Mouse (Mus musculus): ENCODE results near the gene Rassf1. TPM values are rescaled to one million over a fixed set of nuclear protein-coding genes. Genes with fewer than 3 reads are reported as not detected.
A peak's percentile ranks its signal among the peaks of the same experiment; 100 is the strongest.

Rassf1 gene
- polyA plus RNA-seq, 1 experiment from 2014 or later, result 54.1 TPM

DNA sequence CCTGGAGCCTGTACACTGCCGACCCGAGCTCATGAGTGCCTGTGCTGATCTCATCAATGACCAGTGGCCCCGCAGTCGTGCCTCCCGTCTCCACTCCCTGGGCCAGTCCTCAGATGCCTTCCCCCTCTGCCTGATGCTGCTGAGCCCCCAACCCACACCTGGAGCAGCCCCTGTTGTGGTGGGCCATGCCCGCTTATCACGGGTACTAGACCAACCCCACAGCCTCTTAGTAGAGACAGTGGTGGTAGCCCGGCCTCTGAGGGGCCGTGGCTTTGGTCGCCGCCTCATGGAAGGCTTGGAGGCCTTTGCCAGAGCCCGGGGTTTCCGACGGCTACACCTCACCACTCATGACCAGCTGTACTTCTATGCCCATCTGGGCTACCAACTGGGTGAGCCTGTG lies 31.8 kb downstream of the Rassf1 start:
- no peak for ATAC-seq (ENCODE audit: insufficient number of reproducible peaks, insufficient read depth, low FRiP score, low read depth)
- WGBS, result 90% methylated on average over 14 of the region's 14 CpGs

DNA sequence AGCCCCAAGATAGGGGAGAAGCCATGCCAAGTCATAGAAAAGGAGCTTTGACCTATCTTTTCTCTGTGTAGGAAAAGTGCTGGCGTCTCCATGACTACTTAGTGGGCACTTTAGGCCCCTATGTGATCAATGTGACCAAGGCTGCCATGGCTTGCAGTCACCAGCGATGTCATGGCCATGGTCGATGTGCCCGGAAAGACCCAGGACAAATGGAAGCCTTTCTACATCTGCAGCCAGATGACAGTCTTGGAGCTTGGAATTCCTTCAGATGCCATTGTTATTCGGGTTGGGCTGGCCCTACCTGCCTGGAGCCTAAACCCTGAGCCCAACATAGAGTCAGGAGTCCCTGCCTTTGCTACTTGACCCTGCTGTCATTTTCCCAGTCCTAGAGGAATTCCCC lies 35.1 kb downstream of the Rassf1 start:
- 85% methylated on average over 5 of the region's 5 CpGs for WGBS

More for the DNA sequence above, 31.8 kb downstream of the Rassf1 start:
- no peak overlapping the region for H3K27ac ChIP-seq (ENCODE audit: low read length)
- H3K4me3 ChIP-seq (ENCODE audit: low read depth, low read length), result no peak overlapping the region
- peaks cover 11% of the 10 kb centered on the region for H3K4me1 ChIP-seq (ENCODE audit: control insufficient read depth, insufficient read depth, low read length)
- H3K36me3 ChIP-seq (ENCODE audit: control insufficient read depth, insufficient read depth, low read length), result no peaks in the 10 kb centered on the region; the same call in 1 of the 2 replicates
- H3K27me3 ChIP-seq (ENCODE audit: control insufficient read depth, insufficient read depth, low read length), result no peaks in the 10 kb centered on the region
- no peak overlapping the region for H3K4me2 ChIP-seq (replicated peaks; ENCODE audit: low read depth, low read length)
- H3K9ac ChIP-seq (replicated peaks; ENCODE audit: low read depth, low read length), result no peak overlapping the region
- no peaks in the 10 kb centered on the region for H3K9me3 ChIP-seq (ENCODE audit: control insufficient read depth, low read depth, low read length)

DNA sequence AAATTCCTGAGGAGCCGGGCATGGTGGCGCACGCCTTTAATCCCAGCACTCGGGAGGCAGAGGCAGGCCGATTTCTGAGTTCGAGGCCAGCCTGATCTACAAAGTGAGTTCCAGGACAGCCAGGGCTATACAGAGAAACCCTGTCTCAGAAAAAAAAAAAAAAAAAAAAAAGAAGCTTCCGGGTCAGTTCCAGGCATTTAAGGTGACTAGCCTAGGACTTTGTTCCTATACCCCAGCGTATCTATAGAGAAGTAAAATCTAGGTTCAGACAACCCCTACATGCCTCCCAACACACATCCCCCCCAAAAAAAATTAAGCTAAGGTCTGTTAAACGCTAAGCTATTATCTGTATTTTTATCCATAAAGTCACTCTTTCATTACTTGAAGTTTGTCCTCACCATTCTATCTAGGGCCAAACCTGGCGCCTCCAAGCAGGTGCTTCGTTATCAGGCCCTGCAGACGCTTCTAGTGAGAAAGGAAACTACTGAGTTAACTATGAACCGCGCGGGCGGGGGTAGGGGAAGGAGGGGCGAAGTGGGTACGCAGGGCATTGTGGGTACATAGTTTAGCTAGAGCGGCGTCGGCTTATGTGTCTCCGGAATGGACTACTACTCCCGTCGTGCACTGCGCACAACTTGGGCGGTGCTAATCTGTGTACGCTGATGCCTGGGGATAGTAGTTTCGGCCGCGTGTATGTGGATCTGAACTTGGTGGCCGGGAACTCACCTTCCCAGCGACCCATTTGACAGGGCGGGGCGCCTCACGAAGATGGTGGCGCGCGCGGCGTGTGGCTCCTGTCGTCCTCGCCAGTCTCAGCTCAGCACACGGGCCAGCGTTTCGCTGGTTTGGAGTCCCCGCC lies 35.8 kb downstream of the Rassf1 start, which contains the start of gene Ifrd2:
Gene Ifrd2, plus strand, starts transcription at position 669 of the 859 bp plus-strand sequence.
- peak within 1 kb of the TSS; percentile 78 for H3K4me2 ChIP-seq (replicated peaks; ENCODE audit: low read depth, low read length)
- H3K9ac ChIP-seq (replicated peaks; ENCODE audit: low read depth, low read length), result peak within 1 kb of the TSS; percentile 61
- no peaks in the 10 kb centered on the region for H3K9me3 ChIP-seq (ENCODE audit: control insufficient read depth, low read depth, low read length)
- peak within 1 kb of the TSS; percentile 69 for H3K4me3 ChIP-seq (ENCODE audit: low read depth, low read length)
- peaks cover 26% of the 10 kb centered on the region for H3K36me3 ChIP-seq (ENCODE audit: control insufficient read depth, insufficient read depth, low read length)
- no peaks in the 10 kb centered on the region for H3K27me3 ChIP-seq (ENCODE audit: control insufficient read depth, insufficient read depth, low read length)
- H3K27ac ChIP-seq (ENCODE audit: low read length), result no peak within 1 kb of the TSS
- peak; percentile 98 for ATAC-seq (ENCODE audit: insufficient number of reproducible peaks, insufficient read depth, low FRiP score, low read depth)
- WGBS, result 12% methylated on average over 46 of the region's 46 CpGs
- H3K4me1 ChIP-seq (ENCODE audit: control insufficient read depth, insufficient read depth, low read length), result peaks cover 10% of the 10 kb centered on the region

More for the DNA sequence above, 35.1 kb downstream of the Rassf1 start:
- peaks cover 13% of the 10 kb centered on the region for H3K4me1 ChIP-seq (ENCODE audit: control insufficient read depth, insufficient read depth, low read length)
- H3K9me3 ChIP-seq (ENCODE audit: control insufficient read depth, low read depth, low read length), result no peaks in the 10 kb centered on the region
- H3K4me3 ChIP-seq (ENCODE audit: low read depth, low read length), result no peak overlapping the region
- no peak for ATAC-seq (ENCODE audit: insufficient number of reproducible peaks, insufficient read depth, low FRiP score, low read depth)
- H3K36me3 ChIP-seq (ENCODE audit: control insufficient read depth, insufficient read depth, low read length), result peaks cover 19% of the 10 kb centered on the region
- H3K4me2 ChIP-seq (replicated peaks; ENCODE audit: low read depth, low read length), result no peak overlapping the region
- H3K9ac ChIP-seq (replicated peaks; ENCODE audit: low read depth, low read length), result no peak overlapping the region
- no peak overlapping the region for H3K27ac ChIP-seq (ENCODE audit: low read length)
- H3K27me3 ChIP-seq (ENCODE audit: control insufficient read depth, insufficient read depth, low read length), result no peaks in the 10 kb centered on the region

DNA sequence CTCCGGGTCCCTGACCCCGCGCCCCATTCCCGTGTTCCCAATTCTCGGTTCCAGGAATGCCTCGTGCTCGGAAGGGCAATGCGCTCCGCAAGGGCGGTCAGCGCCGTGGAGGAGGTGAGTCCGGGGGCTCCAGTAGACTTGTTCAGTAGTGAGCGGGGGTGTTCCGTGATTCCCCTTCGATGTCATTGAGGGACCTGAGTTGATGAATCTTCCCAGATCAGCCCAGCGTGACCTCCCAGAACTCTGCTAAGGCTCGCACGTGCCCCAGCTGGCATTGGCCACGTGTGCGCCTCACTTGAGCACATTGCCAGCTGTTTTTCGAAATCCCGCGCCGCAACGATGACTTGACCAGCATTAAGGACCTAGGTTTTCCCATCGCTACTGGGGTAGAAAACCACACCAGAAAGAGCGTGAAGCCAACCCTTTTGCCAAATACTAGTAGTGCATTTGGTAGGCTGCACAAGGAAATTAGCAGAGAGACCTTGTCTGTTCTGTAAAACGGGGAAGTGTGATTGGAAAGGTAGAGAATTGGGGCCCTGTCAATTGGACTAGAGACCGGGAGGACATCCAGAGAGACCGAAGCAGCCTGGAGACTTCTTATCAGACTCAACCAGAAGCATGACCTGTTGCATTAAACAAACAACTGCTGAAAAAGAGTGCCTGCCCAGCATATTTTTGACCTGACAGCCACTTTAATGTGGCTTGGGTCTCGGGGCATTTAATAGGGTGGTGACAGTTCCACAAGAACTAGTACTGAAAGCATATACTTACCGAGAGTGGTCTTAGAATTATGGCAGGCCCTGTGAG lies 36.7 kb downstream of the Rassf1 start:
- Histone ChIP-seq H3K4me2 (replicated peaks; ENCODE audit: low read depth, low read length) (peak overlapping the region; percentile 78), H3K9ac (replicated peaks; ENCODE audit: low read depth, low read length) (peak overlapping the region; percentile 61), H3K27me3 (ENCODE audit: control insufficient read depth, insufficient read depth, low read length) (no peaks in the 10 kb centered on the region), H3K4me3 (ENCODE audit: low read depth, low read length) (peak overlapping the region; percentile 69), H3K4me1 (ENCODE audit: control insufficient read depth, insufficient read depth, low read length) (peaks cover 10% of the 10 kb centered on the region), H3K27ac (ENCODE audit: low read length) (no peak overlapping the region), H3K36me3 (ENCODE audit: control insufficient read depth, insufficient read depth, low read length) (peaks cover 32% of the 10 kb centered on the region), H3K9me3 (ENCODE audit: control insufficient read depth, low read depth, low read length) (no peaks in the 10 kb centered on the region)
- WGBS, result 3% methylated on average over 33 of the region's 33 CpGs
- ATAC-seq (ENCODE audit: insufficient number of reproducible peaks, insufficient read depth, low FRiP score, low read depth), result no peak

DNA sequence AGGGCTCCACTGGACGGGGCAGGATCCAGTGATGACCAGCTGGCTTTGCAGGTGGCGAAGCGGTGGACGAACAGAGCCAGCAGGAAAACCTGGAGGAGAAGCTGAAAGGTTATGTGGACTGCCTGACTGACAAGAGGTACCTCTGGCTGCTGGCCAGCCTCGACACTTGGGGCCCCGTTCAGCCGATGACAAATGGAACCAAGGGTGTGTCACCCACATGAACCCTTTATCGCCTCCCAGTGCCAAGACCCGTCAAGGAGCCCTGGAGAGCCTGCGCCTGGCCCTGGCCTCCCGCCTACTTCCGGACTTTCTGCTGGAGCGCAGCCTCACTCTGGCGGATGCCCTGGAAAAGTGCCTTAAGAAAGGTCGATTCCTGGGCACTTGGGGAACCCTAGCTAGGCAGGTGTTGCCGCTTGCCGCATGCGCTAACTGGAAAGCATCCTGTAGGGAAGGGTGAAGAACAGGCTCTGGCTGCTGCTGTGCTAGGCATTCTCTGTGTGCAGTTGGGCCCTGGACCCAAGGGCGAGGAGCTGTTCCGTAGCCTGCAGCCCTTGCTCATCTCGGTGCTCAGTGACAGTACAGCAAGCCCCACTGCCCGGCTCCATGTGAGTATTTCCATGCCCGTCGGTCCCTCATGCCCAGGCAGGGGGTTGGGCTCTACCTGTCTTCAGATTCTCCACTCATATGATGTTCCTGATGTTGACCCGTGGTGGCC lies 38.9 kb downstream of the Rassf1 start:
- H3K27me3 ChIP-seq (ENCODE audit: control insufficient read depth, insufficient read depth, low read length), result no peaks in the 10 kb centered on the region
- no peak; the same call in 1 of the 2 replicates for ATAC-seq (ENCODE audit: insufficient number of reproducible peaks, insufficient read depth, low FRiP score, low read depth)
- no peak overlapping the region for H3K4me3 ChIP-seq (ENCODE audit: low read depth, low read length)
- H3K9ac ChIP-seq (replicated peaks; ENCODE audit: low read depth, low read length), result no peak overlapping the region
- peaks cover 38% of the 10 kb centered on the region for H3K36me3 ChIP-seq (ENCODE audit: control insufficient read depth, insufficient read depth, low read length)
- H3K9me3 ChIP-seq (ENCODE audit: control insufficient read depth, low read depth, low read length), result no peaks in the 10 kb centered on the region
- WGBS, result 79% methylated on average over 25 of the region's 25 CpGs
- H3K27ac ChIP-seq (ENCODE audit: low read length), result 0 out of 2 replicates have a peak overlapping the region, but pooled peaks have one; percentile 27
- H3K4me1 ChIP-seq (ENCODE audit: control insufficient read depth, insufficient read depth, low read length), result peaks cover 10% of the 10 kb centered on the region
- H3K4me2 ChIP-seq (replicated peaks; ENCODE audit: low read depth, low read length), result 0 out of 2 replicates have a peak overlapping the region, but pooled peaks have one; percentile 5

DNA sequence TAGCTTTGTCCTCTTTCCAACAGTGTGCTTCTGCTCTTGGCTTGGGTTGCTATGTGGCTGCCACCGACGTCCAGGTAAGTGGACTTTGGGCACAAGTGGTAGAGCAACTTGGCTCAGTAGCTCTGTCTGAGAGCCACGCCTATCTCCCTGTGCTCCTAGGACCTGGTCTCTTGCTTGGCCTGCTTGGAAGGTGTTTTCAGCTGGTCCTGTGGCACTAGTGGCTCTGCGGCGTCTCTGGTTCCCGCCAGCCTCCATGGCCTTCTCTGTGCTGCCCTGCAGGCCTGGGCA lies 39.4 kb downstream of the Rassf1 start:
- ATAC-seq (ENCODE audit: insufficient number of reproducible peaks, insufficient read depth, low FRiP score, low read depth), result no peak
- H3K4me1 ChIP-seq (ENCODE audit: control insufficient read depth, insufficient read depth, low read length), result peaks cover 10% of the 10 kb centered on the region
- no peak overlapping the region for H3K4me3 ChIP-seq (ENCODE audit: low read depth, low read length)
- WGBS, result 89% methylated on average over 6 of the region's 6 CpGs
- 0 out of 2 replicates have a peak overlapping the region, but pooled peaks have one; percentile 5 for H3K4me2 ChIP-seq (replicated peaks; ENCODE audit: low read depth, low read length)
- H3K9ac ChIP-seq (replicated peaks; ENCODE audit: low read depth, low read length), result no peak overlapping the region
- H3K27me3 ChIP-seq (ENCODE audit: control insufficient read depth, insufficient read depth, low read length), result no peaks in the 10 kb centered on the region
- no peaks in the 10 kb centered on the region for H3K9me3 ChIP-seq (ENCODE audit: control insufficient read depth, low read depth, low read length)
- no peak overlapping the region for H3K27ac ChIP-seq (ENCODE audit: low read length)
- H3K36me3 ChIP-seq (ENCODE audit: control insufficient read depth, insufficient read depth, low read length), result peaks cover 38% of the 10 kb centered on the region

DNA sequence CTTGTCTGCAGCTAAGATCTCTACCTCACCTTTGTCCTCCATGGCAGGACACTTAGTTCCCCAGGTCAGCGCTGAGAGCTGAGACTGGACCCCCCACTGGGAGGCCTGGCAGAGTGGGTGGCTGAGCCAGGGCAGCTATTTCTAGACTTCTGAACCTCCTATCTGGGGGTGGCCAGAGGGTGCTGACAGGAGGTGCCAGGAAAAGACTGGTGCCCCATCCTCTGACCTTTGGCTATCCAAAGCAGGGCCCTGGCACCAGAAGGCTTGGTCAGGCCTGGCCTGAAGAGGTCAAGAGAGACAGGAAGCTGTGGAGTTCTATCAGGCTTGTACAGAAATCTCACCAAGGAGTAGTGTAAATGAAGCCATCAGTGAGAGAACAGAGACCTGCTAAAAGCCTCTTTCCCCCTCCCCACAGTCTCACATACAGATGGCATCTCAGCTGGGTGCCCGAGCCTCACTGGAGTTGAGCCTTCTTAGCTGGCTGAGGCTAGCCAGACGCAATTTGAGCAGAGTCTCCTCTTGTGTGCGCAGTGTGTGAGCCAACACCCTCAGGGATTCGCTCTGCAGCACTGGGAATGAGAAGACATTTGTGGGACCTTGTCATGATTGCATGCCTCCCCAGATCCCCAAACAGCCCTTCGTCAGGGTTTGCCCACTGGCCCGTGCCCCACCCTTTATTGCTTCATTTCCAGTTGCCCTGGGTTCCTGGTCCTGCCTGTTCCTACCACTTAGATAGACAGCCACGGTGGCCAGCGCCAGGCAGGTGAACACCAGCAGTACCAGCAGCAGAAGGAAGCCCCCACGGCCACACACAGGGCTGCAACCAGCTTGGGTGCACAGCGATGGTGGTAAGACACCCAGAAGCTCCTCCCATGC lies 42.0 kb downstream of the Rassf1 start:
- H3K36me3 ChIP-seq (ENCODE audit: control insufficient read depth, insufficient read depth, low read length), result peaks cover 42% of the 10 kb centered on the region
- no peaks in the 10 kb centered on the region for H3K27me3 ChIP-seq (ENCODE audit: control insufficient read depth, insufficient read depth, low read length)
- H3K4me3 ChIP-seq (ENCODE audit: low read depth, low read length), result no peak overlapping the region
- 82% methylated on average over 11 of the region's 11 CpGs for WGBS
- peaks cover 7% of the 10 kb centered on the region for H3K4me1 ChIP-seq (ENCODE audit: control insufficient read depth, insufficient read depth, low read length)
- no peak overlapping the region for H3K4me2 ChIP-seq (replicated peaks; ENCODE audit: low read depth, low read length)
- no peaks in the 10 kb centered on the region for H3K9me3 ChIP-seq (ENCODE audit: control insufficient read depth, low read depth, low read length)
- ATAC-seq (ENCODE audit: insufficient number of reproducible peaks, insufficient read depth, low FRiP score, low read depth), result no peak
- H3K27ac ChIP-seq (ENCODE audit: low read length), result no peak overlapping the region
- no peak overlapping the region for H3K9ac ChIP-seq (replicated peaks; ENCODE audit: low read depth, low read length)

Measured in stomach, embryonic 14.5 days (tissue).